Mouse (Mus musculus): ENCODE measurements around the gene Rpp25l.
"Not testable (repeated sequence)": the region's sequence is repeated elsewhere in the genome, so short reads cannot be mapped to it uniquely, and the experiment has no call there.

DNA sequence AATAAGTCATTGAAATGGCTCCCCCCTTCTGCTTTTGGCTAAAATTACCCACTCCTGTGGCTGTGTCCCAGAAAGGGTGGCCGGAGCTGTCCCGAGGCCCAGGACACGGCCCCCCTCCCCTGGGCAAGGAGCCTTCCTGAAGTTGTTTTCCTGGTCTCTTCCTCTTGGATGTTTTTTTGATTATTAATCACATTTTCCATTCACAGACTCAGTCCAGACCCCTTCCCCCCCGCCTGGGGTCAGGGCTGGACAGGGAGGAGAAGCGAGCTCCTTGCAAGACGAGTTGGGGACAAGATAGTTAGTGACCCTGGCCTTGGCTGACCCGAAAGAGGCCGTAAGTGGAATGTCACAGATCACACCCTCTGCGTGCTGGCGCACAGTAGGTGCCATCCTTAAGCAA lies 13.6 kb downstream of the Rpp25l start, which contains the start of gene Il11ra1:
- TF ChIP-seq CTCF (IDR thresholded peaks at IDR 0.05; ENCODE audit: insufficient read depth, low read length); POLR2A (IDR thresholded peaks at IDR 0.05; ENCODE audit: borderline replicate concordance, extremely low read depth, low read depth, low read length): not testable (repeated sequence)
